Mouse (Mus musculus): ENCODE data around the gene Ptpre. TPM values are rescaled to one million over a fixed set of nuclear protein-coding genes. Genes with fewer than 3 reads are reported as not detected.

The Ptpre gene
- total RNA-seq, 1 experiment from 2014 or later = 86.9 TPM

DNA sequence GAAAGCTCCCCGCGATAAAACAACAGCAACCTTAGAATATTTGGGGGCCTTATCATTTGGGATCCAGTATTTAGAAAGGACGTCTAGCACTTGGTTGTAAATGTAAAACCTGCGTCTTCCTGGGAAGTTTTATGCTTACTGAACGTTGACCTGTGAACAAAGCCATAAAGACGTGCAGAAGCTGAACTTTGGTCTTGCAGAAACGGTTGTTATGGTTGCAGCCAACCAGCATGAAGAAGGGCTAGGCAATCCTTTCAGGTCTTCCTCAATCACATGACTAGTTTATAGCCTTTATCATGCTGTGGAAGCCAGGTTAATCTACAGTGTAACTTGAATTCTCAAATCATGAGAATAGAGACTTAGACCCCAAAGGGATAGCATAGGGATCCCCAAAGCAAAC is 8.8 kb upstream of the Ptpre start, which contains the start of gene Clrn3:
Gene Clrn3, minus strand, starts transcription at position 140 of the 400 bp plus-strand sequence.
- no peak for ATAC-seq (replicated peaks; ENCODE audit: low read depth, poor library complexity, severe bottlenecking)

DNA sequence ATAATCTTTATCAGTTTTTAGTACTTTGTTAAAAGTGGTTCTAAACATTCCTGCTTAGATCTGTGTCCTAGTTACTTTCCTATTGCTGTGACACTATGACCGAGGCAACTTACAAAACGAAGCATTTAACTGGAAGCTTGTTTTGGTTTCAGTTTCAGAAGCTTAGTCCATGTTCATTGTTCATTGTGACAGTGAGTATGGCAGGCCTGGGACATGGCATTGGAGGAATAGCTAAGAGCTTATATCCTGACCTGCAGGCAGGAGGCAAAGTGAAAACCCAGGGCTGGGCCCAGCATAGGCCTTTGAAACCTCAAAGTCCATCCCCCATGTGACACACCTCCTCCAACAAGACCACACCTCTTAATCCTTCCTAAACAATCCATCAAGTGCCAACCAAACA is 8.2 kb upstream of the Ptpre start:
- ATAC-seq (replicated peaks; ENCODE audit: low read depth, poor library complexity, severe bottlenecking) = no peak

DNA sequence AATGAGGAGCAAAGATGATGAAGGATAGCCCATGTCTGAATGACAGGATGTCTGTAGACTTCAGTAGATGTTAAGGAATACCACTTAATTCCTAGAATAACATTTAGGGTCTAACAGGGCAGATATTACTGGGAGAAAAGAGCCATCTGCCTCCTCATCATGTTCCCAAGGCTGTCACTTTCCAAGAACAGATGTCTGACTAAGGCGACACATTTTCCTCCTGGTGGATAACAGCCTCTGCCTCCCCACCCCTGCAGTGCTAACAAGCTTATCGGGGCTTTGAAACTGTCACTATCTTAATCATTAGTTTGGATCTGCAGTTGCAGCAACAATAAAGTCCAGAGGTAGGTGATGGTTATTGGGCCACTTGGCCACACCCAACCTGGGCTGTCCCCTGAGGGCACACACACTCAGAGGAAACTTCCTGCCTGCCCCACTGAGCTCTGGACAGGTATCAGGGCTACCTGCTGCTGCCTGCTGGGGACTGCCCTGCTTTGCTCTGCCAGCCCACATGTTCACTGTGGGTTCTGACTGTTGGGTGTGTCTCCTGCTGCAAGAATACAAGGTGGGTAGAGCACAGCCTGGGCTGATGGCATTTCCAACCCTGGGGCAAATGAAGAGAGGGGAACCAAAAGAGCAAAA is 2.6 kb upstream of the Ptpre start:
- ATAC-seq (replicated peaks; ENCODE audit: low read depth, poor library complexity, severe bottlenecking) = no peak

DNA sequence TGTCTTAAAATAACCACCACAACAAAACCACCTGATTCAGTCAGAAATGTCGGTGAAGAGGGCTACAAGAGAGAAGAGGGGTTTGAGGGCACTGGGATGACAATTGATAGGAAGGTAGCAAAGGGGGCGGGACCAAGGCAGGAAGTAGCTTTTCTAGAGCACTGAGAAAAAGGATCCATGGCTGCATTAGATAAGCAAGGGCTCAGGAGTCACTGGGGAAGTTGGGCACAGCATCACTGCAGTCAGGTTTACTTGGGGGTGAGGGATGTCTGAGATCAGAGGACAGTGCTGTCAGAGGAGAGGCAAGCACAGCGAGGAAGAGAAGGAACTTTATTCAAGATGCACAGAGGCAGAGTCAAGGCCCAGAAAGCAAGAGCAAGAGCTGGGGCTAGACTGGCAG is 1.4 kb upstream of the Ptpre start:
- peak; percentile 42 for ATAC-seq (replicated peaks; ENCODE audit: low read depth, poor library complexity, severe bottlenecking)

DNA sequence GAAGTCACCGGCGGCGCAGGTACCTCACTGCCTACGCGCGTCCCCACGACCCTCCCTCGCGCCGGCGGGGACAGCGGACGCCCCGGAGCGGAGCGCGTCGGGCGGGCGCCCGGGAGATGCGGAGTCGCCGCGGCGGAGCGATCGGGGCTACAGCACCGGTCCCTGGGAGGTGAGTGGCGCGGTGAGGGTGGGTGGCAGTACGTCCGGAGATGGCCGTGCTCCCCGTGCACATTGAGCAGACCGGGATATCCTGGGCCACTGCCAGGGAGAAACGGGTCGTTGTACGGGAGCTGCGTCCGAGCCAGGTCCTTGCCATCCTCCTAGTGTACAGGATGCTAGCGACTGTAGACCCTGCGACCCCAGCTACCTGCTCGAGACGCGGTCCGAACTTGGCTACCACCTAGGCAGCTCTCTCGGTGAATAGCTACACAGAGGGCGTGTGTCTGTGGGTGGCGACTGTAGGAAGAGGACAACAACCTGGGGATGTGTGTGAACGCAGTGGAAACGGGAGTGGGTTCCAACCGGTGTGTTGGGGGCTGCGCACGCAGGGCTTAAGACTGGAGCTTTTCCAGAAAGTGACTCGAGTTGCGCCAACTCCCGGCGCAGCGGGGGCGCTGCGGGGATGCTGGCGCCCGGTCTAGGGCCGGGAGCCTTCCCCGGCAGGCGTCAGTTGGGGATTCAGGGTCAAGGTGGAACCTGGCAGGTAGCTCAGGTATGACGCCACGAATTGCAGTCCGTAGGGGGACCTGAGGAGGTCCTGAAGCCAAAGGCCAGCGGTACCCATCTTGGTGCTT is 864 bp downstream of the Ptpre start:
- no peak for ATAC-seq (replicated peaks; ENCODE audit: low read depth, poor library complexity, severe bottlenecking)

DNA sequence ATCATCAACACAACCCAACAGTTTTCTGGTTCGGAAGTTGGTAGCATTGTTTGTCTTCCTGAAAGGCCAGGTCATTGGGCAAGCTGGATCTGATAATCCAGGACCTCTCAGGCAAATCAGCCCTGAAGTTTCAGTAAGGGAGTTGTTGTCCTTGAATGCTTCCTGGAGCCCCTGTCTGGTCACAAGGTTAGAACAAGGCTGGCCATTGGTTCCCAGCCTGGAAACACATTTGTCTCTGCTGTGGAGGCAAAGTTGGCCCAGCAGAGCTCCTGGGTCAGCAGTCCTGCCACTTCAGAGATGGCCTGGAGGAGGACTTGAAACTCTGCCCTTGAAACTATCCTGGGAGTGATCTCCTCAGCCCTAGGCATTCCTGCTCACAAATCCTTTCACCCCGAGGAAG is 2.1 kb downstream of the Ptpre start:
- peak; percentile 11; the same call in 1 of the 2 replicates for ATAC-seq (replicated peaks; ENCODE audit: low read depth, poor library complexity, severe bottlenecking)

DNA sequence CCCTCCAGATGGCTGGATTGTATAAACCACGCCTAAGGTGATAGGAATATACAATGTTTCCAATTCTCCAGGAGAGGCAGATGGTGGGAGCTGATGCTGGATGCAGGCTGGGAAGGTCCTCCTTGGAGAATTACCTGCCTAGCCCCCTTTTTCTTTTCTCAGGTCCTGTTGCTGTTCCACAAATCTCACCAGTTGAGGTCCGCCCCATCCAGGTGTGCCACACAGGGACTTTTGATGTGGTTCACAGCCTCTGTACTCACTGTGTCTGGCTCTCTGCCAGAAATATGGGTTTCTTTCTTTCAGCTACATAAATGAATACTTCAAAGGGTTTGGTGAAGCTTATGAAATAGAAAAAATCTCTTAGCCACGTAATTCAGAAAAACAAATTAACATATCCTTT is 5.0 kb downstream of the Ptpre start:
- ATAC-seq (replicated peaks; ENCODE audit: low read depth, poor library complexity, severe bottlenecking) = no peak

DNA sequence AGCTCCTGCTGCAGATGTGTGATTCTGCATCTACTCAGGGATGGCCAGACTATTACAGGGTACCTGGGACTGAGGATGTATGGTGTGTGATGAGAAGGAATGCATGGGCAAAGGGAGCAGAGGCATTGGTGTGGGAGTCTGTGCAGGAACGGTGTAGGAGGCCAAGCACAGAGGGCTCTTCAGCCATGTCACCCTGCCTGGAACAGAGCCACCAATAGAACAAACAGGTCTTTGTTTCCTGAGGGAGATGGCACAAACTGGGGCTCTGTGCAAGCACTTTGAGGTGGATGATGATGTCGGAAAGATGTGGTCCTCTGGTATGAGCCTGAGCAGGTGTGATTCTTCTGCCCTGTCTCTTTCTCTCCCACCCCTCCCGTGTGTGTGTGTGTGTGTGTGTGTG is 5.8 kb downstream of the Ptpre start:
- no peak for ATAC-seq (replicated peaks; ENCODE audit: low read depth, poor library complexity, severe bottlenecking)

DNA sequence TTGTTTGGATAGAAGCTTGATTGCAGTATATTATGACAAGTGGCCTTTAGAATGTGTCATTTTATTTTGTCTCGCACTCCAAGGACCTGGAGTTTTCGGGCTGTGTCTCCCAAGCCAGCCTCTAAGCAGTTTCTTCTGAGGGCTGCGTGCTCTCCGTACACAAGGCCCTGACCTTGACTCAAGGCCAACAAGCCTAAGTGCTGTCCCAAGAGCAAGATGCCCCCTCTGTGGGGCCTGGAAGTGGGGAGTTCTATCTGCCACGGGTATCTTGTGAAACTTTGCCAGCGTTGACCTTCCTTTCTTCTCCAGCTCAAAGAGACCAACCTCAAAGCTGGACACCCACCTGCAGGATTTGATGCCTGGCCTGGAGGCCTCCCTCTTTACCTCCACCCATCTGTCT is 7.0 kb downstream of the Ptpre start:
- ATAC-seq (replicated peaks; ENCODE audit: low read depth, poor library complexity, severe bottlenecking) = no peak

DNA sequence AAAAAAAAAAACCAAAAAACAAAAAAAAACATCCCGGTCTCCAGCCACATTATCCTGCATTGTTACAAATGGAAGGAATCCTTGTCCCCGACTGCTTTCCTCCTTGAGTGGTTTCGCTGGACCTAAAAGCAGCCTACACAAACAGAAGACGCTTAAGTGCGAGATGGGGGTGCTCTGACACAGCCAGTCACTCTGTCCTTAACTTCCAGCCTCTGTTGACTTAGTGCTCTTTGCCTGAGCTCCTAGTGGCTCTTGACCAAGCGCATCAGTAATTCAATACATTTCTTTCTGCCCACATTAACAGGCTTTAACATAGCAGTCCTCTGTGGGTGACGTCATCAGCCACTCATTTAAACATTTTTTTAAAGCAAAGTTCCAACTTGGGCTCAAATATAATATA is 8.7 kb downstream of the Ptpre start:
- no peak for ATAC-seq (replicated peaks; ENCODE audit: low read depth, poor library complexity, severe bottlenecking)

DNA sequence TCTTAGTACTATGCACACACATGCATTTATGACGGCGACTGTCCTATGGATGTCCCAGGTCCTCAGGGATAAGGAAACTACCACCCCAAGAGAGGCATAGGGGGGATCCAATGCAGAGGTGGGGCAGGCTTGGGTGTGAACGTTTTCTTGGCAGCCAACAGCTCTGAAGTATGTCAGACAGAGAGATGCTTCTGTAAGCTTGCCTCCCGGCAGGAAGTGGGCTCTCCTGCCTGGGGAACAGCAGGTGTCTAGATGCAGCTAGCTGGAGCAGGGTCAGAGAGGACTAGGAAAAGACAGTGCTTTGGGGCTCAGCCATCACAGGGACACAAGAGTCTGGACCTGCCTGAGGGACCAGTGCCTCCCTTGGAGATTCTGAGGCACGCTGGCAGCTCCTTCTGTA is 9.2 kb downstream of the Ptpre start:
- no peak for ATAC-seq (replicated peaks; ENCODE audit: low read depth, poor library complexity, severe bottlenecking)

DNA sequence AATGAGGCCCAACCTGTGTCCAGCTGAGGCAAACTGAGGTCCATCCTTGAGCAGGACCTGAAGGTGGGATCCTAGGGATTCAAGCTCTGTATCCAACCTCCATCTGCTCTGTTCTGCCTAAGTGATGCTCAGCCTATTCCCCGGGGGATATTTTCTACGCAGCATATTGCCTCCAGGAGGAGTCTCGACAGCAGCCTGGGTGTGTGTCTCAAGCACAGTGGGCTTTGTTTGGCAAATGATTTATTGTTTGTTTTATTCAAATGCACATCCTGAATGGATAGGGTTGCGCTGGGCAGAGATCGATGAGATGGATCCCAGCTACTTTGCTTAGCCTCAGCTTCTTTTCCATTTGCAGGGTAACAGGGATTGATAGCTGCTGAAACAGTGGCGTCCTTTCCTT is 11.2 kb downstream of the Ptpre start:
- no peak for ATAC-seq (replicated peaks; ENCODE audit: low read depth, poor library complexity, severe bottlenecking)

DNA sequence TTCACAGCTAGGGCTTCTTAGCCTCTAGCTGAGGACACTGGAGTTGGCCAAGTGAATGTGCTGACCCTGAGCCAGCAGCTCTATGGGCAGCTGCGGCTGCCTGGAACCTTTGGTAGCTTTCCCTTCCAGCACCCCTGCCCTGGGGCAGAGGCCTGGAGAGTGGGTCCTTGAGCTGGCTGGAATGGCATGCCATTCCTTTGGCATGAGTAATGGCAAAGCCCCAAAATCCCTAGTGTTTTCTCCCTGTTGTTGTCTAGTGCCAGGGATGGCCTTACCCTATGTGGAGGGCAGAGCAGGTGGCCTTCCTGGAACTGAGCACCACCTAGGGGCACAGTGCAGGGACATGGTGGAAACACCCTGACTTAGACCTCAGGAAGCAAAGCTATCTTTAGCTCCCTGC is 14.3 kb downstream of the Ptpre start:
- no peak for ATAC-seq (replicated peaks; ENCODE audit: low read depth, poor library complexity, severe bottlenecking)

DNA sequence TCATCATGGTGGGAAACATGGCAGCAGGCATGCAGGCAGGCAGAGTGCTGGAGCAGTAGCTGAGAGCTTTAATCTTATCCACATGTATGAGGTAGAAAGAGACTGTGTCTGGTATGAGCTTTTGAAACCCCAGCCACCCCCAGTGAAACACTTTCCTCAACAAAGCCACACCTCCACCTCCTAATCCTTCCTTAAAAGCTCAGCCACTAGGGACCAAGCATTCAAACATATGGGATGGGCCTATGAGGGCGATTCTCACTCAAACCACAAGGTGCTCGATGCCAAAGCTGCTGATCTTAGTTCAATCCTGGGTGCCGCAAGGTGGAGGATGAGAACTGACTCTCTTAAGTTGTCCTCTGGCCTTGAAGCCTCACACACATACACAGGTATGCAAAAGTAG is 16.3 kb downstream of the Ptpre start:
- ATAC-seq (replicated peaks; ENCODE audit: low read depth, poor library complexity, severe bottlenecking) = peak; percentile 34

DNA sequence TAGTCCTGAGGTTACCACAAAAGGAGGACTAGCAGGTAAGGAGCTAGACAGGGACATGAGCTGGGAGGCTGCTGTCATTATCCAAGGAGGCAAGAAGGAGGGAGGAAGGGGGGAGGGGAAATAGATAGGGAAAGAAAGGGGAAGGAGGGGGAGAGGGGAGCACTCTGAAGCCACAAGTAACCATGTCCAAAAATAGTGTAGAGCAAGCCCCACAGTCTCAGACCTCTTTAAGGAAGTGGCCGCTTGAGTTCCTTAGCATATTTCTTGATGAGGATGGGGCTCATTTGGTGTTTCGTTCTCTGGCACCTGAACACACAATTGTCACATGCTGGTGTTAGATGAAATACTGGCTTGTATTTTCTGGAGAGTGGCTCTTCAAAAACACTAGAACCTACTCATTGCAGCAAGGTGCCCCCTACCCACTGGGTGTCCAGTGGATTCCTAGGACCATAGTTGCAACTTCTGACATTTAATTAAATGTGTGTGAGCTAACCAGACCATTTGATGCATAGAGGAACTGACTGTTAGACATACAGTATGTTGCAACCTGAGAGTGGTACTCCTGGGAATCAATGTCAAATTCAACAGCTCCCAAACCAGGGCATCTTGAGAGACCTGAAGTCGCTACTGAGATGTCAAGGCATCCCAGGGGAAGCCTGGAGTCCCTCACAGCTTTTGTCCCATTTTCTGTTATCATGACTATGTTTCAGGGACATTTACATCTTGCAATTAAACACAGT is 19.6 kb downstream of the Ptpre start:
- peak; percentile 57 for ATAC-seq (replicated peaks; ENCODE audit: low read depth, poor library complexity, severe bottlenecking)

DNA sequence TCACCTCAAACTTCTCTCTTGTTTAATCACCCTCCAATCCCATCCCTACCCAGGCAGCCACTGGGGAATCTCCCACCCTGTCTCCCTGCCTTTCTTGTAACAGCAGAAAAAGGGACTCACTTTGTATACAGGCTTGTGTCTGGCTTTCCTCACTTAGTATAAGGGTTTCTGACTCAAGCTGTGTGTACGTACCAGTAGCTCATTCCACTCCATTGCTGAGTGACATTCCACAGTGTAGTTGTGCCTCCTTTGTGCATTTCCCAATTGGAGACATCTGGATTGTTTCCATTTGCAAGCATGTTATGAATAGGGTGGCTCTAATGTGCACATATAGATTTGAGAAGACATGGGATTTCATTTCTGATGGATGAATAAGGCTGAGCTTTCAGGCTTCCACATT is 23.0 kb downstream of the Ptpre start:
- ATAC-seq (replicated peaks; ENCODE audit: low read depth, poor library complexity, severe bottlenecking) = no peak

DNA sequence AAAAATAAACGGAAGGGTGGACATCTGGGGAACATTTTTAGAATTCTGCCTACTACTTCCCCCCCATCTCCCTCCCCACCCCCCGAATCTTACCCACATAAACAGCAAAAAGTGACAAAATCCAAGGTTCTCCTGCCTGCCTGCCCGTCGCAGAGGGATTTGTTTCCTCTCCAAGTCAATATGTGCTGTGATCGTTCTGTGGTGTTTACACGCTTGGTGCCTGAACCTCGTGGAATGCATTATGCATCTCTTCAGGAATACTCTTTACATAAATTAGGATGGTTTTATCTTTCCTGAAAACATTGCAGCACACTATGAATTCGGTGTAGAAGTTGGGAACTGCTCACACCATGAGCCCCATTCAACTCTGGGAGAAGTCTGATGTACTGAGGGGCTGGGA is 26.7 kb downstream of the Ptpre start:
- no peak for ATAC-seq (replicated peaks; ENCODE audit: low read depth, poor library complexity, severe bottlenecking)

DNA sequence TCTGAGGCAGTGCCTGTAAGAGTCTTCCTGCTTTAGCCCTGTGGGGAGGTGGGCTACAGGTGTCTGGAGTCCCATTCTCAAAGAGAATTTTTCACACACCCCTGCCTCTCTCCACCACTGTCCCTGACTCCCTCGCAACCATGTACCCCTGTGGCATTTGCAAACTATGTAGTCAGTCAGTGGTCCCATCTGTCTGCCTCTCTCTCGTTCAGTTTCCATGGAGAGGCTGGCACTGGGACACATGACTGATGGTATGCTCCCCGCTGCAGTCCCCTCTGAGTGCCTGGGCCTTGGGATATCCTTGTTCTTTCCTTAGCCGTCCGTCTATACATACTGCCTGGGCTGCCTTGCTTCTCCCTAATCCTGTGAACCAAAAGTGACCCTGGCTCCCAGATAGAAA is 28.7 kb downstream of the Ptpre start:
- no peak for ATAC-seq (replicated peaks; ENCODE audit: low read depth, poor library complexity, severe bottlenecking)

DNA sequence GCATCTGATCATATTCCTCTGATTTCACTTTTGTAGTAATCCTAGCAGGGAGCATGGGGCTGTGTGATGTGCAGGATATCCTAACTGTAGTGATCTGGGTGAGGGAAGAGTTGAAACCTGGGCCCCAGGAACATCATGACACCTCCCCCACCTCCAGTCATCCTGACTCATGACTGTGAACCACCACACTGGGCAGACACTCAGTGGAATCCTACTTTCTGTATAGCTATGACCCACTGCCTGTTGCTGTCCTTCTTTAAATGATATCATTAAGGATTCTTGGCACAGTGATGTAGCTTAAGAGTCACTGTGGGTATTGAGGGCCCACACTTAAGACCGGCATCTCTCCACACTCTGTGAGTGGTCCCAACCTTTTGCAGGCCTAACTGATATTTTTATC is 30.3 kb downstream of the Ptpre start:
- no peak for ATAC-seq (replicated peaks; ENCODE audit: low read depth, poor library complexity, severe bottlenecking)

DNA sequence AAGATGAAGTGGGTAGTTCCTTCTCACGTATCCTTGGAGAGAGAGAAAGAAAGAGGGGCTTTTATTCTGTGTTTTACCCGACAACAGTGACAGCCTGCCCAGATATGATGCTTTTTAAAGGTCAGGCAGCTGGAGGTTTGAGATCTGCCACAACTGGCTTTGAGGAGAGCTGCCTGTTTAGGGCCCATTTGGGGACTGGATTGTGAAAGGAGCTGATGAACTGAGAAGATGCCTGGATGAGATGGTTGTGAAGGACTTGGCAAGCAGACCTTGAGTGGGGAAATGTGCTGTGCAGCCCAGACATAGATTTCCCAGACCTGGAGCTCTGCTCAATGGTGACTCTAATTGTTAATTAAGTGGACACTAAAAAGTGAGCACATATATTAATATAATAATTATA is 31.3 kb downstream of the Ptpre start:
- no peak for ATAC-seq (replicated peaks; ENCODE audit: low read depth, poor library complexity, severe bottlenecking)

DNA sequence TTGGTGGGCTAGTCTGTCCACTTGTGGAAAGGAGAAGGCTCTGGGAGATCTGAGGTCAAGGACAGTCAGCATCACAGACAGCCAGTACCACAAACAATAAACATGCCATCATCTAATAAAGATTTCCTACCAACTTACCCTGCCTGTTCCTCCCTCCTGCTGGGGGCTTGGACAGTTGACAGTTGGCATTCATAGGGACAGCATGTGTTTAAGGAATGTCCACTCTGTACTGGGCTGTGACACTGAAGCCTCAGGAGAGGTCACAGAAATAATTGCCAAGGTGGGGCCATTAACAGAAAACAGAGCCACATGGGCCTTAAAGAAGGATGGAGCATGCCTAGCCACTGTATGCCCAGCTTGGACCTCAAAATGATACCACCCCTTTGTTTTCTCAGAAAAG is 34.1 kb downstream of the Ptpre start:
- no peak for ATAC-seq (replicated peaks; ENCODE audit: low read depth, poor library complexity, severe bottlenecking)
